Mouse (Mus musculus): Measurements from ENCODE around the gene Pde12.
"Not testable (repeated sequence)": the region's sequence is repeated elsewhere in the genome, so short reads cannot be mapped to it uniquely, and the experiment has no call there.

DNA sequence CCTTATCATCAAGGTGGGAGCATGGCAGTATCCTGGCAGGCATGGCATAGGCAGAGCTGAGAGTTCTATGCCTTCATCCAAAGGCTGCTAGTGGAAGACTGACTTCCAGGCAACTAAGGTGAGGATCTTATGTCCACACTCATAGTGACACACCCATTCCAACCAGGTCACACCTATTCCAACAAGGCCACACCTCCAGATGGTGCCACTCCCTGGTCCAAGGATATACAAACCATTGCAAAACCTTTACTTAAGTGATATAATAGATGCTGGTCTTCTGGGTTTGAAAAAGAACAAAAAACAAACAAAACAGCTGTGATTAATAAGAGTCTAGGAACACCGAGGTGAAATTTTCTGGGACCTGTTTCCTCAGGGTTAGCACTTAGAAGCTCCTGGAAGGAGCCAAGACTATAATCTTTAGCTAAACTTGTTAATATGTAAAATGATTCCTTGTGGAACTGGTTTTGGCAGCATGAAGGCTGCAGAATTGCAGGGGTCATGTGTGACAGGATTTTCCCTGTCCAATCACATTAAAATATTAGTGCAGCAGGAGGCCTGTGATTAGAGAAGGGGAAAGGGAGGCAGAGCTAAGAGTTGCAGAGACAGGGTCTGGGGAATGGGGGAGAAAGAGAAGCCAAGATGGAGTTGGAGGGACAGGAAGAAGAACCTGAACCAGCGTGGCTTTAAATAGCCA lies 4.9 kb upstream of the Pde12 start:
- TF ChIP-seq GATA1, TAL1 (IDR thresholded peaks at IDR 0.05; ENCODE audit: low read length): not testable (repeated sequence)
